Mouse (Mus musculus) stomach, postnatal 0 days (tissue): ENCODE results near the gene Gm17334. TPM values are rescaled to one million over a fixed set of nuclear protein-coding genes. Genes with fewer than 3 reads are reported as not detected.

Experiments used
- ATAC-seq: fragments of 200-750 bp; cut with Nextera tagmentation; 2 replicates; pipeline ENCODE4 v1.8.0; 2017; ENCODE audit not compliant: low FRiP score, low TSS enrichment
- DNase-seq: peaks from one replicate; pipeline ENCODE4 v3.0.0-alpha.2; 2016; ENCODE audit warnings: low spot score
- H3K27ac ChIP-seq: fragments of 300-500 bp; sonication (generic); replicated peaks from 2 replicates; pipeline ENCODE4 v1.5.1; 2014; ENCODE audit warnings: mild to moderate bottlenecking, control low read depth
- H3K27me3 ChIP-seq: fragments of 300-500 bp; sonication (generic); 2 replicates; pipeline ENCODE4 v1.6.1; 2014; ENCODE audit warnings: low read length; ENCODE audit not compliant: control insufficient read depth, insufficient read depth
- H3K36me3 ChIP-seq: fragments of 300-500 bp; sonication (generic); 2 replicates; pipeline ENCODE4 v1.6.1; 2014; ENCODE audit warnings: low read length, mixed read lengths; ENCODE audit not compliant: control insufficient read depth, insufficient read depth
- H3K4me1 ChIP-seq: fragments of 300-500 bp; sonication (generic); replicated peaks from 2 replicates; pipeline ENCODE4 v1.6.1; 2014; ENCODE audit warnings: antibody characterized with exemption; ENCODE audit not compliant: control insufficient read depth, insufficient read depth
- H3K4me2 ChIP-seq: fragments of 300-500 bp; sonication (generic); replicated peaks from 2 replicates; pipeline ENCODE4 v1.6.1; 2014; ENCODE audit warnings: low read depth, mild to moderate bottlenecking, control low read depth, moderate library complexity
- H3K4me3 ChIP-seq: fragments of 300-500 bp; sonication (generic); 2 replicates; pipeline ENCODE4 v1.5.1; 2014; ENCODE audit warnings: low read depth, low read length, control low read depth
- H3K9ac ChIP-seq: fragments of 300-500 bp; sonication (generic); 2 replicates; pipeline ENCODE4 v1.6.1; 2014; ENCODE audit warnings: mild to moderate bottlenecking, low read length, control low read depth, mixed read lengths
- H3K9me3 ChIP-seq: fragments of 300-500 bp; sonication (generic); 2 replicates; pipeline ENCODE4 v1.6.1; 2016; ENCODE audit warnings: low read length; ENCODE audit not compliant: control insufficient read depth
- CTCF ChIP-seq: IDR thresholded peaks from 2 replicates; pipeline ENCODE4 v1.5.1; 2016; ENCODE audit warnings: antibody characterized with exemption, low read depth, mild to moderate bottlenecking, moderate library complexity
- EP300 ChIP-seq: optimal IDR thresholded peaks from 2 replicates; pipeline ENCODE3; 2016; ENCODE audit warnings: antibody characterized with exemption
- WGBS: fragments of 180-500 bp; shearing (Covaris S2); extraction: QIAGEN DNeasy Blood & Tissue Kit; methylation state at CpG from one replicate; pipeline ENCODE4 v1.1.7; 2014; 5-methylcytosine and 5-hydroxymethylcytosine counted together
- polyA plus RNA-seq: library from polyadenylated mRNA; unstranded; fragments of >200 nt; fragmentation: Nextera tagmentation; extraction: Ambion mirVana; gene quantifications from 2 replicates; pipeline ENCODE4 v1.2.1, GENCODE M21; 2015

Gene Gm17334
- polyA plus RNA-seq, 1 experiment from 2014 or later = 0.17 TPM

DNA sequence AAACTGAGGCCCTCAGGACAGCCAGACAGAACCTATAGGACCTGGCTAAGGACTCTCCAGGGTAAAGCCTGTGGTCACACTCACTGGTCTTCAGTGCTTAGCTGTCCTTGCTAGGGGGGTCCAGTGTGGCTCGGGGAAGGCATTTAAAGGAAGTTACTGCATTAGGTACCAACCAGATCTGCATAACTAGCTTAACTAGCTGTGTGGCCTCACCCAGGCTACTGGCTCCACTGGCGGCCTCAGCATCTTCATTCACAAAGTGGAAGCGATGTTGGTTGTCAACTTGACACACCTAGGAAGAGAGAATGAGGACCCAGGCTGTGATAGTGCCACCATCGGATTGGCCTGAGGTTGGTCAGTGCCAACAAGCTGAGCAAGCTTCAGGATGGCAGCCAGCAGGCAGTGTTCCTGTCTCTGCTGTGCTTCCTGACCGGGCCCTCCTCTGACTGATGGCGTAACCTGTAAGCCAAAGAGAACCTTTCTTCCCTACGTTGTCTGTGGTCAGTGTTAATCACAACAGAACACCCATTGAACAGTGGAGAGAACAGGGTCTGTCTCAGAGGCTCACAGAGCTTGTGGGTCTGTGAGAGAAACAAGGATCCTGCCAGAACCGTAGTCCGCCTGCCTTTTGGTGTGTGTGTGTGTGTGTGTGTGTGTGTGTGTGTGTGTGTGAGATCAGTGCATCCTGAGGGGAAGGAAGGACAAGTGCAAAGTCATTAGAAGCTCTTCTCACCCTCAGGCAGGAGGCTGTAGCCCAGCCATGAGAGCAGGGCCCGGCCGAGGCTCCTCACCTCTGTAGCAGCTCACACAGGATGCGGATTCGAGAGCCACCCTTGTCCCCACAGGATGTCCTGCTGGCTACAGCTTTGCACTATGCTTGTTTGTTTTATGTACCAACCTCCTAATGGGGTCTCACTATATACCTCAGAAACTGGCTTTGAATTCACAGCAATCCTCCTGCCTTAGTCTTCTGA lies 13.4 kb upstream of the Gm17334 start:
- no peaks in the 10 kb centered on the region for H3K4me1 ChIP-seq
- TF ChIP-seq EP300 = no peak
- TF ChIP-seq CTCF = no peak
- no peaks in the 10 kb centered on the region for H3K36me3 ChIP-seq
- no peak overlapping the region for H3K4me2 ChIP-seq
- H3K9ac ChIP-seq = no peak overlapping the region
- H3K27ac ChIP-seq = no peak overlapping the region; the same call in 1 of the 2 replicates
- H3K27me3 ChIP-seq = no peaks in the 10 kb centered on the region
- 76% methylated on average over 13 of the region's 13 CpGs for WGBS
- H3K9me3 ChIP-seq = no peaks in the 10 kb centered on the region
- no peak overlapping the region for H3K4me3 ChIP-seq
- DNase-seq = no peak
- ATAC-seq = no peak

DNA sequence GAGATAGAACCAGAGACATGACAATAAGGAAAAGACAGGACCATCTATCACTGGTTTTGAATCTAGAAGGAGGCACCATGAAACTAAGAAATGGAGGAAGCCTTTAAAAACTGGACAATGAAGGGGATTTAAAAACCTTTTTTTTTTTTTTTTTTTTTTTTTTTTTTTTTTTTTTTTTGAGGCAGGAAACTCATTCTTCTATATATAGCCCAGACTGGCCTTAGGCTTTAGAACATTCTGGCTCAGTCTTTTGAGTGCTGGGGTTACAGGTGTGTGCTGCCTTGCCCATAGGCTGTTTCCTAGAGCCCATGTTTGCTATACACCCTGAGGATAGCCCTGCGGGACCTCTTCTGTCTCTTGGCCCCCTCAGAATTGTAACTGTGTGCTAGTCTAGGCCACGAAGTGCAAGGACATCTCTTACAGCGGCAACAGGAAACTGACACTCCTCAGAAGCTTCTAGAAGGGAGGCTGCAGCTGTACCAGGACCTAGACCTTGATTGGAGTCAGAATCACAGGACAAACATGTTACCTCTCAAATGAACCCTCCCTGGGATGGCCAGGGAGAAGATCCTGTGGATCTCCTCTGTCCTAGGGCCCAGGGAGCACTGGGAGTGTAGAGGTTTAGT lies 12.4 kb upstream of the Gm17334 start:
- TF ChIP-seq CTCF (no peak), EP300 (no peak)
- Histone ChIP-seq H3K4me3 (no peak overlapping the region), H3K9ac (no peak overlapping the region), H3K27me3 (no peaks in the 10 kb centered on the region), H3K9me3 (no peaks in the 10 kb centered on the region), H3K4me1 (no peaks in the 10 kb centered on the region), H3K36me3 (no peaks in the 10 kb centered on the region), H3K27ac (no peak overlapping the region), H3K4me2 (no peak overlapping the region)
- DNase-seq (no peak), ATAC-seq (no peak)
- WGBS = 79% methylated on average over 3 of the region's 3 CpGs

DNA sequence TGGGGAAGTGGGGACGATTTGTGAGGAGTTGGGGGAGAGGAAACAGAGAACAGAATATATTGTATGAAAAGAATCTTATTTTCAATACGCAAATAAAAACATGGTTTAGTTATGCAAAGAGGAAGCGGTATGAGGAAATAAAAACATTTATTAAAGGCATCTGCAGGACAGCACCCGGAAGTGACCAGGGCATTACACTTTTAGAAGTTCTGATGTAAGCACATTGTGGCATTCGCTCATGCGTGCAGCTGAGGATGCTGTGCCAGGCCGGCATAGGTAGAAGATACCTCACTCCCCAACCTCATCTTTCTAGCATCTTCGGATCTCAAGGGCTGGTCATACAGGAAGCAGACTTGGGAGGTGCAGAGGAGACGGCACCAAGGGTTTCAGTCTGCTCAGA lies 10.3 kb upstream of the Gm17334 start:
- no peaks in the 10 kb centered on the region for H3K4me1 ChIP-seq
- ATAC-seq (no peak), DNase-seq (no peak)
- TF ChIP-seq EP300 (no peak), CTCF (no peak)
- no peak overlapping the region for H3K4me2 ChIP-seq
- no peaks in the 10 kb centered on the region for H3K36me3 ChIP-seq
- no peak overlapping the region for H3K9ac ChIP-seq
- no peaks in the 10 kb centered on the region for H3K27me3 ChIP-seq
- no peak overlapping the region for H3K4me3 ChIP-seq
- 82% methylated on average over 9 of the region's 9 CpGs for WGBS
- no peaks in the 10 kb centered on the region for H3K9me3 ChIP-seq
- no peak overlapping the region for H3K27ac ChIP-seq

DNA sequence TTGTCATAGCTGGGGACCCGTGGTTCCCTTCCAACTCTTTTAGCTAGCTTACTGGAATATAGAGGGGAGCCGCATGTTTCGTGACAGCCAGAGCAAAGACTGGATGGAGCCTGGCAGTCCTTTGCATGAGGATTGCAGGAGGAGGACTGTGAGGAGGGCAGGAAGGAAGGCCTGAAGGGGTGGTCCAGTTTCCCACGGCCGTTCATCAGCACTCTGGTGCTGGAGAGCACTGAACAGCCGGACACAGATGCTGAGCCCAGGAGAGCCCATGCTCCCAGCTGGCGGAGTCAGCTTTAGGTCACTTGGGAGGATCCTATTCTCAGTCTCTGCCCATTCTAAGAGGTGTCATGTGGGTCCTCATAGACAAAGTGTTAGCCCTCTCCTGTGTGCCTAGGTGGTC lies 9.0 kb upstream of the Gm17334 start:
- H3K36me3 ChIP-seq = no peaks in the 10 kb centered on the region; the same call in 1 of the 2 replicates
- DNase-seq = no peak
- no peak overlapping the region for H3K4me3 ChIP-seq
- TF ChIP-seq CTCF = no peak
- no peak for TF ChIP-seq EP300
- H3K4me2 ChIP-seq = no peak overlapping the region
- H3K27ac ChIP-seq = no peak overlapping the region
- WGBS = 63% methylated on average over 7 of the region's 7 CpGs
- ATAC-seq = no peak
- H3K9ac ChIP-seq = no peak overlapping the region
- no peaks in the 10 kb centered on the region for H3K9me3 ChIP-seq
- H3K27me3 ChIP-seq = no peaks in the 10 kb centered on the region
- no peaks in the 10 kb centered on the region for H3K4me1 ChIP-seq

DNA sequence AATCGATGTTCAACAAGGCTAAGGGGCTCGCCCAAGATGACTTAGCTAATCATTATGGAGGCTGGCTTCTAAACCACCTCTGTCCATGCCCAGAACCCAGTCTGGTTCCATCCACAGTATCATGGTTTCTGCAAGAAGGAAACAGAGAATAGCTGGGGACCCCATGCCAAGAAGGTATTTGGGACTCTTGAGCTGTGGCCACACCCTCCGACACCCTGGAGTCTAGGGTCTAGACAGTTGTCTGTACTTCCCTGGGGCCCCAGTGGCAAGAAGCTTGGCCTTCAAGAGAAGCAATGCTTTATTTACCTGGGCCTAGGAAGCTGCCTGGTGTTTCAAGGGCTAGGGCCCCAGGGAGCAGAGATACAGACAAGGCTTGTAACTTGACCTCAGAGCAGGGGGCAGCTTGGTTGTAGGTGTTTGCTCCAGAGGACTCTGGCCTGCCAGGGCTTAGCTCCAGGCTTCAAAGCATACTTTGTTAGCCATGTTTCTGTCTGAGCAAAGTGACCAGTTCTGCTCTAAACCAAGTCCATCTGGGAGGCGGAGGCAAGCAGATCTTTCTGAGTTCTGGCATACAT lies 8.3 kb upstream of the Gm17334 start:
- no peaks in the 10 kb centered on the region for H3K4me1 ChIP-seq
- H3K4me2 ChIP-seq = no peak overlapping the region
- no peak for ATAC-seq
- peaks cover 6% of the 10 kb centered on the region; the same call in 1 of the 2 replicates for H3K36me3 ChIP-seq
- TF ChIP-seq EP300 (no peak), CTCF (no peak)
- H3K27me3 ChIP-seq = no peaks in the 10 kb centered on the region
- no peaks in the 10 kb centered on the region for H3K9me3 ChIP-seq
- no peak for DNase-seq
- H3K9ac ChIP-seq = no peak overlapping the region
- WGBS = 94% methylated on average over 4 of the region's 4 CpGs
- no peak overlapping the region for H3K27ac ChIP-seq
- H3K4me3 ChIP-seq = no peak overlapping the region
